Mouse (Mus musculus): ENCODE results near the gene Olfr92.

Olfr92 gene

DNA sequence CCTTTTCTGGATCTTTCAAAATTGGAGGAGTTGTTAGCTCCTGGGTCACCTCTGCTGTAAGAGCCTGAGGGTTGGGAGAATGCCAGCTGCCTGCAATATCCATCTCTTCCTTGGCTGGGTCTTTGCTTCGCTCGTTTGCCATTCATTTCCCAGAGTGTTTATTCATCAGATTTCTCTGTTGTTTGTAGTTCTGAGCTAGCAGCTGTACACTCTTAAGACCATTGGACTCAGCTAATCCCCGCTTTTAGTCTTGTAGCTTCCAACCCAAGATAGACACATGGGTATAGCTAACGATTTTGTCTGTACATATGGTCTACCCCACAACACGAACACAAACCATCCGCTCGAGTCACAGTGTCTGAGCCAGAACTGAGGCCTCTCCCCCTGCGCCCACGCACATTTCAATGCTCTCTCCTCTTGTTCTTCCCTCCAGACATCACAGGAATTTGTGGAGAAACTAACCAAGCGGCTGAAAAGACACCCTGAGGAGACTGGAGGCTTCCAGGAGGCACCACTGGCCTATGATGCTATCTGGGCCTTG is 57.7 kb downstream of the Olfr92 start:
- no peak for DNase-seq (ENCODE audit: low spot score)

DNA sequence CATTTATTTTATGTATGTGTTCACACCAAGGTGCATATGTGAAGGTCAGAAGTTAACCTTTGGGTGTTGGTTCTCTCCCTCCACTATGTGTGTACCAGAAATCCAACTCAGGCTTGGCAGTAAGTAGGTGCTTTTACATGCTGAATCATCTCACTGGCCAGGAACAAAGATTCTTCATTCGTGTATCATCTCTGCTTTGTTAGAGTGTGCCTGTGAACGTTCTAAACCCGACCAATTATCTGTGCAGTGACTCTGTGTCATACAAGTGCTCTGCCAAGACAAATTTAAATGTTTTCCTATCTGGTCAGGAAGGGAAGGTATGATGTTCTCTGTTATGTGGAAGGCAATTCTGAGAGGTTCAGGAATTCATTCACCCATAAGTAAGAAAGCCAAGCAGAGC is 58.5 kb downstream of the Olfr92 start:
- no peak for DNase-seq (ENCODE audit: low spot score)

Measured in spleen, adult 12 weeks (tissue).